Mouse (Mus musculus) adrenal gland, adult 2 months (tissue): ENCODE measurements at regions not wholly inside any gene's neighbourhood (a gene's known extent, or its start where the extent isn't known, plus 50 kb on each side); places are given as distances from the start of the nearest gene placed in this dataset.
"Not testable (repeated sequence)": the region's sequence is repeated elsewhere in the genome, so short reads cannot be mapped to it uniquely, and the experiment has no call there.

ENCODE experiments used
- DNase-seq: peaks from one replicate; pipeline ENCODE4 v3.0.0; 2021

- DNase-seq = no peak
These were observed 85.9 kb downstream of the Osr1 start for GRCm38 (mm10) chr12:9655794-9656193.

GRCm38 (mm10) chr12:9656324-9656723 lies 86.4 kb downstream of the Osr1 start:
- DNase-seq = no peak

- no peak for DNase-seq
These were observed 87.4 kb downstream of the Osr1 start for GRCm38 (mm10) chr12:9657199-9657766.

- DNase-seq = no peak
These were observed 87.9 kb downstream of the Osr1 start for GRCm38 (mm10) chr12:9657793-9658192.

GRCm38 (mm10) chr12:9660299-9660698 lies 90.4 kb downstream of the Osr1 start:
- DNase-seq = no peak

- DNase-seq = no peak
These were observed 118.9 kb downstream of the Osr1 start for GRCm38 (mm10) chr12:9688776-9689175.

GRCm38 (mm10) chr12:9689541-9689940 lies 119.6 kb downstream of the Osr1 start:
- no peak for DNase-seq

GRCm38 (mm10) chr12:9732921-9733320 lies 163.0 kb downstream of the Osr1 start:
- DNase-seq = no peak

GRCm38 (mm10) chr12:9744709-9745395 lies 174.9 kb downstream of the Osr1 start:
- DNase-seq = no peak

- no peak for DNase-seq
These were observed 181.6 kb downstream of the Osr1 start for GRCm38 (mm10) chr12:9751261-9752078.

GRCm38 (mm10) chr12:9752079-9752450 lies 182.1 kb downstream of the Osr1 start:
- DNase-seq = no peak

- DNase-seq = peak; percentile 50
These were observed 186.5 kb downstream of the Osr1 start for GRCm38 (mm10) chr12:9756411-9756810.

- DNase-seq = no peak
These were observed 190.9 kb downstream of the Osr1 start for GRCm38 (mm10) chr12:9760818-9761217.

- not testable (repeated sequence) for DNase-seq
These were observed 192.4 kb downstream of the Osr1 start for GRCm38 (mm10) chr12:9762291-9762811.

- no peak for DNase-seq
These were observed 192.9 kb downstream of the Osr1 start for GRCm38 (mm10) chr12:9762842-9763241.

- DNase-seq = no peak
These were observed 201.0 kb downstream of the Osr1 start for GRCm38 (mm10) chr12:9770908-9771307.

GRCm38 (mm10) chr12:9772875-9773274 lies 203.0 kb downstream of the Osr1 start:
- DNase-seq = no peak

GRCm38 (mm10) chr12:9802284-9802683 lies 232.4 kb downstream of the Osr1 start:
- no peak for DNase-seq

- DNase-seq = no peak
These were observed 237.5 kb downstream of the Osr1 start for GRCm38 (mm10) chr12:9807406-9807805.

GRCm38 (mm10) chr12:9833273-9833672 lies 263.4 kb downstream of the Osr1 start:
- DNase-seq = no peak

- no peak for DNase-seq
These were observed 269.4 kb downstream of the Osr1 start for GRCm38 (mm10) chr12:9839198-9839845.

- no peak for DNase-seq
These were observed 270.0 kb downstream of the Osr1 start for GRCm38 (mm10) chr12:9839949-9840348.
